Mouse (Mus musculus) ES-E14 (cell line): Measurements from ENCODE around the gene Krtap24-1. TPM values are rescaled to one million over a fixed set of nuclear protein-coding genes. Genes with fewer than 3 reads are reported as not detected.

Source experiments
- DNase-seq: peaks from one replicate; pipeline ENCODE4 v3.0.0-alpha.2; 2013; ENCODE audit warnings: low read depth, low spot score
- H3K27ac ChIP-seq: 2 replicates; pipeline ENCODE4 v1.5.1; 2012; ENCODE audit warnings: low read depth, mild to moderate bottlenecking, low read length, moderate library complexity, mixed read lengths; ENCODE audit not compliant: poor library complexity, insufficient read depth, severe bottlenecking
- H3K36me3 ChIP-seq: 2 replicates; pipeline ENCODE4 v1.6.1; 2012; ENCODE audit warnings: mild to moderate bottlenecking, low read length, moderate library complexity, mixed read lengths; ENCODE audit not compliant: control insufficient read depth, poor library complexity, insufficient read depth, severe bottlenecking
- H3K4me1 ChIP-seq, 2 experiments: fragments of 150-350 bp in 1 of 2; sonication (generic) in 1 of 2; 2 replicates each; pipeline ENCODE4 v1.6.1; 2012; ENCODE audit warnings: low read length in 2 of 2, mild to moderate bottlenecking in 1 of 2, mixed read lengths in 1 of 2; ENCODE audit not compliant: control insufficient read depth in 2 of 2, insufficient read depth in 2 of 2, poor library complexity in 1 of 2
- H3K4me3 ChIP-seq, 2 experiments: fragments of 150-350 bp in 1 of 2; sonication (generic) in 1 of 2; 2 replicates each; pipeline ENCODE4 v1.5.1; 2012; ENCODE audit warnings: low read length in 2 of 2, low read depth in 1 of 2, mild to moderate bottlenecking in 1 of 2, mixed read lengths in 1 of 2; ENCODE audit not compliant: insufficient read depth in 1 of 2, poor library complexity in 1 of 2, severe bottlenecking in 1 of 2
- H3K9ac ChIP-seq: 2 replicates; pipeline ENCODE4 v1.6.1; 2012; ENCODE audit warnings: low read depth, mild to moderate bottlenecking, low read length, mixed read lengths; ENCODE audit not compliant: poor library complexity, insufficient read depth, severe bottlenecking
- H3K9me3 ChIP-seq: fragments of 150-350 bp; sonication (generic); 2 replicates; pipeline ENCODE4 v1.6.1; 2012; ENCODE audit warnings: low read depth, mild to moderate bottlenecking, low read length; ENCODE audit not compliant: control insufficient read depth, insufficient read depth
- CHD2 ChIP-seq: IDR thresholded peaks from 2 replicates; pipeline ENCODE4 v1.6.1; 2014; ENCODE audit warnings: mild to moderate bottlenecking, low read depth, low read length, inconsistent platforms
- HCFC1 ChIP-seq: IDR thresholded peaks from 2 replicates; pipeline ENCODE4 v1.6.1; 2012; ENCODE audit warnings: low read length, inconsistent platforms, borderline replicate concordance; ENCODE audit not compliant: insufficient read depth
- MAFK ChIP-seq: IDR thresholded peaks from 2 replicates; pipeline ENCODE4 v1.6.1; 2014; ENCODE audit warnings: mild to moderate bottlenecking, low read depth, low read length, inconsistent platforms; ENCODE audit not compliant: insufficient read depth
- ZC3H11A ChIP-seq: IDR thresholded peaks from 2 replicates; pipeline ENCODE4 v1.6.1; 2012; ENCODE audit warnings: low read depth, mild to moderate bottlenecking, inconsistent platforms, low read length, borderline replicate concordance
- ZNF384 ChIP-seq: IDR thresholded peaks from 2 replicates; pipeline ENCODE4 v1.6.1; 2012; ENCODE audit warnings: low read depth, low read length, inconsistent platforms
- in situ Hi-C, 2 experiments: fragments of 600-800 bp; cut with MboI; formaldehyde crosslinking; loops; one replicate each; pipeline ENCODE4 v1.15.1; 2025; ENCODE audit warnings: low sequenced_read_pairs in 2 of 2, inconsistent platforms in 1 of 2; ENCODE audit not compliant: unreplicated experiment in 2 of 2
- total RNA-seq: library from RNA; depleted of rRNA; stranded (reverse); fragments of 300-350 nt; gene quantifications from 2 replicates; pipeline ENCODE4 v1.2.3, GENCODE M21; 2012

Krtap24-1 gene
- total RNA-seq, 1 experiment, result not detected

GRCm38 (mm10) chr16:88572904-88573404, 39.1 kb downstream of the Krtap24-1 start:
- no peak for DNase-seq
- H3K9ac ChIP-seq, result no peak overlapping the region
- H3K4me3 ChIP-seq, result no peak overlapping the region
- H3K36me3 ChIP-seq, result no peaks in the 10 kb centered on the region
- H3K27ac ChIP-seq, result no peak overlapping the region
- no peak for TF ChIP-seq MAFK
- TF ChIP-seq ZNF384, result no peak
- no peak for TF ChIP-seq ZC3H11A
- no peak for TF ChIP-seq HCFC1
- TF ChIP-seq CHD2, result no peak
- in situ Hi-C loops, result no loop called here
- no peaks in the 10 kb centered on the region for H3K4me1 ChIP-seq
- H3K9me3 ChIP-seq, result no peaks in the 10 kb centered on the region

GRCm38 (mm10) chr16:88570136-88570535, 41.9 kb downstream of the Krtap24-1 start:
- TF ChIP-seq CHD2 (no peak), ZNF384 (no peak), ZC3H11A (no peak), HCFC1 (no peak), MAFK (no peak)
- Histone ChIP-seq H3K4me1 (no peaks in the 10 kb centered on the region), H3K27ac (no peak overlapping the region), H3K9me3 (no peaks in the 10 kb centered on the region), H3K4me3 (no peak overlapping the region), H3K9ac (no peak overlapping the region), H3K36me3 (no peaks in the 10 kb centered on the region)
- DNase-seq, result no peak
- in situ Hi-C loops, result no loop called here

GRCm38 (mm10) chr16:88569732-88570131, 42.3 kb downstream of the Krtap24-1 start:
- in situ Hi-C loops, result no loop called here
- no peak for TF ChIP-seq HCFC1
- DNase-seq, result no peak
- Histone ChIP-seq H3K9ac (no peak overlapping the region), H3K27ac (no peak overlapping the region), H3K36me3 (no peaks in the 10 kb centered on the region), H3K4me1 (no peaks in the 10 kb centered on the region), H3K9me3 (no peaks in the 10 kb centered on the region), H3K4me3 (no peak overlapping the region)

- Histone ChIP-seq H3K36me3 (no peaks in the 10 kb centered on the region), H3K4me1 (no peaks in the 10 kb centered on the region), H3K9ac (no peak overlapping the region), H3K27ac (no peak overlapping the region), H3K4me3 (no peak overlapping the region), H3K9me3 (no peaks in the 10 kb centered on the region)
- TF ChIP-seq CHD2, result no peak
- no peak for TF ChIP-seq MAFK
- no peak for TF ChIP-seq HCFC1
- no peak for TF ChIP-seq ZC3H11A
- TF ChIP-seq ZNF384, result no peak
- no peak for DNase-seq
- in situ Hi-C loops, result no loop called here
Measured at GRCm38 (mm10) chr16:88569096-88569495, 43.0 kb downstream of the Krtap24-1 start.
